Mouse (Mus musculus): ENCODE data around the gene Gm8890. TPM values are rescaled to one million over a fixed set of nuclear protein-coding genes. Genes with fewer than 3 reads are reported as not detected.
"Not testable (repeated sequence)": the region's sequence is repeated elsewhere in the genome, so short reads cannot be mapped to it uniquely, and the experiment has no call there.

Gene Gm8890
- not detected in 2 replicates for total RNA-seq (2014; fragmentation: Nextera tagmentation)
- total RNA-seq (2017) = not detected in 2 replicates
- polyA plus RNA-seq (2012) = not detected in 2 replicates

GRCm38 (mm10) chr5:11255733-11256132 lies at the start of gene Gm8890:
Gene Gm8890, plus strand, starts transcription at chr5:11256033.
- H3K9me3 ChIP-seq (replicated peaks); ATAC-seq (ENCODE audit: extremely low read depth, insufficient number of reproducible peaks, low FRiP score, poor library complexity, severe bottlenecking); DNase-seq (ENCODE audit: low spot score); H3K27me3 ChIP-seq (ENCODE audit: insufficient read depth, low read length); H3K4me3 ChIP-seq (ENCODE audit: low read depth, low read length); H3K4me1 ChIP-seq (ENCODE audit: insufficient read depth, low read depth, low read length); H3K36me3 ChIP-seq (replicated peaks): not testable (repeated sequence)

- DNase-seq (ENCODE audit: low spot score); ATAC-seq (ENCODE audit: extremely low read depth, insufficient number of reproducible peaks, low FRiP score, poor library complexity, severe bottlenecking); H3K36me3 ChIP-seq (replicated peaks); H3K4me1 ChIP-seq (ENCODE audit: insufficient read depth, low read depth, low read length); H3K9me3 ChIP-seq (replicated peaks); H3K27me3 ChIP-seq (ENCODE audit: insufficient read depth, low read length); H3K4me3 ChIP-seq (ENCODE audit: low read depth, low read length): not testable (repeated sequence)
Observed at GRCm38 (mm10) chr5:11256221-11256620, 388 bp downstream of the Gm8890 start.

Other genes starting within 250 kb of the Gm8890 start
- gene Gm8879, start 128.4 kb upstream of the Gm8890 start, total RNA-seq (2014; fragmentation: Nextera tagmentation) = not detected in 2 replicates
- gene Gm8879, start 128.4 kb upstream of the Gm8890 start, total RNA-seq (2017) = not detected in 2 replicates
- gene Gm8879, start 128.4 kb upstream of the Gm8890 start, polyA plus RNA-seq (2012) = not detected in 2 replicates
- gene Gm5861, start 73.0 kb upstream of the Gm8890 start, total RNA-seq (2014; fragmentation: Nextera tagmentation) = not detected in 2 replicates
- gene Gm5861, start 73.0 kb upstream of the Gm8890 start, total RNA-seq (2017) = not detected in 2 replicates
- not detected in 2 replicates for gene Gm5861, start 73.0 kb upstream of the Gm8890 start, polyA plus RNA-seq (2012)
- gene Speer1, start 85.5 kb downstream of the Gm8890 start, total RNA-seq (2014; fragmentation: Nextera tagmentation) = not detected in 2 replicates
- gene Speer1, start 85.5 kb downstream of the Gm8890 start, total RNA-seq (2017) = not detected in 2 replicates
- gene Speer1, start 85.5 kb downstream of the Gm8890 start, polyA plus RNA-seq (2012) = not detected in 2 replicates
- gene Gm8897, start 160.4 kb downstream of the Gm8890 start, total RNA-seq (2014; fragmentation: Nextera tagmentation) = not detected in 2 replicates
- gene Gm8897, start 160.4 kb downstream of the Gm8890 start, total RNA-seq (2017) = 0.16 TPM in 1 of 2 replicates, not detected in the other
- not detected in 2 replicates for gene Gm8897, start 160.4 kb downstream of the Gm8890 start, polyA plus RNA-seq (2012)
- not detected in 2 replicates for gene Gm8906, start 246.7 kb downstream of the Gm8890 start, total RNA-seq (2014; fragmentation: Nextera tagmentation)
- not detected in 2 replicates for gene Gm8906, start 246.7 kb downstream of the Gm8890 start, total RNA-seq (2017)
- gene Gm8906, start 246.7 kb downstream of the Gm8890 start, polyA plus RNA-seq (2012) = not detected in 2 replicates